Mouse (Mus musculus) E14TG2a.4 (cell line): Measurements from ENCODE around the gene Ciart.

Source experiments
- H3K27me3 ChIP-seq: 2 replicates; pipeline ENCODE4 v1.6.1; 2014; ENCODE audit warnings: low read length, control low read depth; ENCODE audit not compliant: insufficient read depth
- H3K36me3 ChIP-seq: 2 replicates; pipeline ENCODE4 v1.6.1; 2014; ENCODE audit warnings: low read length, control low read depth; ENCODE audit not compliant: insufficient read depth
- H3K4me1 ChIP-seq: replicated peaks from 2 replicates; pipeline ENCODE4 v1.6.1; 2014; ENCODE audit warnings: low read depth, low read length, control low read depth
- H3K4me3 ChIP-seq: replicated peaks from 2 replicates; pipeline ENCODE4 v1.5.1; 2014; ENCODE audit warnings: mild to moderate bottlenecking, low read length
- H3K9me3 ChIP-seq: 2 replicates; pipeline ENCODE4 v1.6.1; 2014; ENCODE audit warnings: low read length, control low read depth
- CTCF ChIP-seq: conservative IDR thresholded peaks from 2 replicates; pipeline ENCODE4 v1.5.1; 2014; ENCODE audit warnings: low read length
- POU5F1 ChIP-seq: IDR thresholded peaks from 2 replicates; pipeline ENCODE4 v1.6.1; 2014; ENCODE audit warnings: low read length, borderline replicate concordance

Ciart gene

GRCm38 (mm10) chr3:95829053-95829452, 53.0 kb downstream of the Ciart start:
- Histone ChIP-seq H3K27me3 (no peaks in the 10 kb centered on the region), H3K4me1 (no peaks in the 10 kb centered on the region), H3K4me3 (no peak overlapping the region), H3K9me3 (no peaks in the 10 kb centered on the region), H3K36me3 (peaks cover 86% of the 10 kb centered on the region)
- TF ChIP-seq POU5F1, result no peak
- no peak for TF ChIP-seq CTCF
